Mouse (Mus musculus) CH12.LX (cell line): Measurements from ENCODE around the gene Arpc1a. TPM values are rescaled to one million over a fixed set of nuclear protein-coding genes. Genes with fewer than 3 reads are reported as not detected.
"Not testable (repeated sequence)": the region's sequence is repeated elsewhere in the genome, so short reads cannot be mapped to it uniquely, and the experiment has no call there.

ENCODE experiments used
- DNase-seq: peaks from one replicate; pipeline ENCODE4 v3.0.0-alpha.2; 2013; ENCODE audit errors: extremely low read depth
- H3K27ac ChIP-seq: 2 replicates; pipeline ENCODE4 v1.5.1; 2012; ENCODE audit warnings: low read depth, mild to moderate bottlenecking, control low read depth, moderate library complexity; ENCODE audit not compliant: insufficient read depth
- H3K27me3 ChIP-seq: replicated peaks from 2 replicates; pipeline ENCODE3; 2012; ENCODE audit warnings: inconsistent platforms
- H3K36me3 ChIP-seq, 2 experiments: replicated peaks in 1 of 2; 2 replicates each; pipeline versions ENCODE3 to v1.6.1; 2012; ENCODE audit warnings: inconsistent platforms in 1 of 2, low read length in 1 of 2, mild to moderate bottlenecking in 1 of 2, mixed read lengths in 1 of 2, moderate library complexity in 1 of 2; ENCODE audit not compliant: control insufficient read depth in 1 of 2, insufficient read depth in 1 of 2
- H3K4me1 ChIP-seq, 2 experiments: 2 replicates each; pipeline ENCODE4 v1.6.1; 2012; ENCODE audit warnings: inconsistent platforms in 1 of 2, moderate library complexity in 1 of 2; ENCODE audit not compliant: insufficient read depth in 2 of 2, control insufficient read depth in 1 of 2
- H3K4me2 ChIP-seq: 2 replicates; pipeline ENCODE4 v1.6.1; 2012; ENCODE audit warnings: low read depth, mild to moderate bottlenecking, control low read depth; ENCODE audit not compliant: poor library complexity, insufficient read depth, severe bottlenecking
- H3K4me3 ChIP-seq, 3 experiments: fragments of 150-350 bp in 1 of 3; sonication (generic) in 1 of 3; replicated peaks in 1 of 3; 2 replicates each; pipeline versions ENCODE3 to v1.5.1; 2011 to 2012; ENCODE audit warnings: low read depth in 2 of 3, low read length in 2 of 3, mild to moderate bottlenecking in 2 of 3, moderate library complexity in 2 of 3, control low read depth in 1 of 3, improper control_type of control experiment in 1 of 3, inconsistent platforms in 1 of 3, mixed read lengths in 1 of 3; ENCODE audit not compliant: poor library complexity in 1 of 3
- H3K79me2 ChIP-seq: replicated peaks from 2 replicates; pipeline ENCODE4 v1.6.1; 2012; ENCODE audit warnings: mild to moderate bottlenecking, moderate library complexity; ENCODE audit not compliant: control insufficient read depth, poor library complexity, insufficient read depth, severe bottlenecking; ENCODE audit errors: extremely low read depth
- H3K9ac ChIP-seq: 2 replicates; pipeline ENCODE4 v1.6.1; 2012; ENCODE audit warnings: low read depth, mild to moderate bottlenecking, control low read depth, moderate library complexity; ENCODE audit not compliant: insufficient read depth
- H3K9me3 ChIP-seq: replicated peaks from 2 replicates; pipeline ENCODE3; 2012; ENCODE audit warnings: low read length, inconsistent platforms, mixed read lengths
- BHLHE40 ChIP-seq: IDR thresholded peaks from 2 replicates; pipeline ENCODE4 v1.6.1; 2011; ENCODE audit warnings: mild to moderate bottlenecking, low read depth, low read length, improper control_type of control experiment
- CHD1 ChIP-seq: IDR thresholded peaks from 2 replicates; pipeline ENCODE4 v1.6.1; 2012; ENCODE audit warnings: low read depth, low read length, improper control_type of control experiment, inconsistent platforms
- CTCF ChIP-seq, 2 experiments: IDR thresholded peaks in 1 of 2; conservative IDR thresholded peaks in 1 of 2; 2 replicates each; pipeline ENCODE4 v1.5.1; 2011 to 2012; ENCODE audit warnings: low read depth in 2 of 2, low read length in 2 of 2, improper control_type of control experiment in 1 of 2, inconsistent platforms in 1 of 2, mild to moderate bottlenecking in 1 of 2, moderate library complexity in 1 of 2
- E2F4 ChIP-seq: IDR thresholded peaks from 2 replicates; pipeline ENCODE4 v1.6.1; 2011; ENCODE audit warnings: low read depth, low read length, improper control_type of control experiment; ENCODE audit not compliant: insufficient replicate concordance
- ELF1 ChIP-seq: IDR thresholded peaks from 2 replicates; pipeline ENCODE4 v1.6.1; 2014; ENCODE audit warnings: low read depth, mild to moderate bottlenecking, inconsistent platforms, low read length, improper control_type of control experiment
- GABPA ChIP-seq: IDR thresholded peaks from 2 replicates; pipeline ENCODE4 v1.6.1; 2012; ENCODE audit warnings: low read depth, low read length, improper control_type of control experiment, inconsistent platforms; ENCODE audit not compliant: insufficient replicate concordance
- HCFC1 ChIP-seq: IDR thresholded peaks from 2 replicates; pipeline ENCODE4 v1.6.1; 2012; ENCODE audit warnings: low read depth, mild to moderate bottlenecking, inconsistent platforms, low read length, improper control_type of control experiment
- MAFK ChIP-seq: IDR thresholded peaks from 2 replicates; pipeline ENCODE4 v1.6.1; 2011; ENCODE audit warnings: low read length, improper control_type of control experiment; ENCODE audit not compliant: insufficient replicate concordance
- MXI1 ChIP-seq: IDR thresholded peaks from 2 replicates; pipeline ENCODE4 v1.6.1; 2011; ENCODE audit warnings: mild to moderate bottlenecking, low read depth, low read length, improper control_type of control experiment
- POLR2A ChIP-seq: IDR thresholded peaks from 2 replicates; pipeline ENCODE4 v1.6.1; 2011; ENCODE audit warnings: low read depth, mild to moderate bottlenecking, improper control_type of control experiment, low read length
- RAD21 ChIP-seq: IDR thresholded peaks from 2 replicates; pipeline ENCODE4 v1.6.1; 2011; ENCODE audit warnings: low read depth, mild to moderate bottlenecking, low read length, improper control_type of control experiment, moderate library complexity
- SMC3 ChIP-seq: IDR thresholded peaks from 2 replicates; pipeline ENCODE4 v1.6.1; 2011; ENCODE audit warnings: low read depth, low read length, improper control_type of control experiment
- TCF12 ChIP-seq: IDR thresholded peaks from 2 replicates; pipeline ENCODE4 v1.6.1; 2014; ENCODE audit warnings: low read depth, mild to moderate bottlenecking, inconsistent platforms, low read length, improper control_type of control experiment
- UBTF ChIP-seq: IDR thresholded peaks from 2 replicates; pipeline ENCODE4 v1.6.1; 2012; ENCODE audit warnings: low read depth, mild to moderate bottlenecking, inconsistent platforms, low read length, improper control_type of control experiment, moderate library complexity
- ZC3H11A ChIP-seq: IDR thresholded peaks from 2 replicates; pipeline ENCODE4 v1.6.1; 2012; ENCODE audit warnings: low read depth, mild to moderate bottlenecking, inconsistent platforms, low read length, improper control_type of control experiment
- ZKSCAN1 ChIP-seq: IDR thresholded peaks from 2 replicates; pipeline ENCODE4 v1.6.1; 2012; ENCODE audit warnings: low read depth, inconsistent platforms, low read length, improper control_type of control experiment, borderline replicate concordance
- ZMIZ1 ChIP-seq: IDR thresholded peaks from 2 replicates; pipeline ENCODE4 v1.6.1; 2012; ENCODE audit warnings: low read depth, mild to moderate bottlenecking, inconsistent platforms, low read length, improper control_type of control experiment
- ZNF384 ChIP-seq: IDR thresholded peaks from 2 replicates; pipeline ENCODE4 v1.6.1; 2012; ENCODE audit warnings: low read depth, low read length, improper control_type of control experiment, inconsistent platforms
- dilution Hi-C: fragments of 300-500 bp; cut with MboI; formaldehyde crosslinking; loops from 2 replicates; pipeline ENCODE4 v1.14.3; 2020; ENCODE audit warnings: low sequenced_read_pairs; ENCODE audit not compliant: extremely low pct_unique_long_range_greater_than_20kb, extremely low pct_ligation_motif_present
- in situ Hi-C: fragments of 300-500 bp; cut with MboI; formaldehyde crosslinking; loops from 3 replicates; pipeline ENCODE4 v1.14.3; 2019; ENCODE audit warnings: low sequenced_read_pairs, low pct_ligation_motif_present, low pct_unique_long_range_greater_than_20kb, mixed read lengths
- polyA plus RNA-seq: library from polyadenylated mRNA; unstranded; fragments of >175 nt; gene quantifications from 2 replicates; pipeline ENCODE4 v1.2.1, GENCODE M21; 2012; ENCODE audit warnings: low read depth; ENCODE audit not compliant: insufficient read length
- total RNA-seq, 2 experiments: library from RNA; depleted of rRNA; stranded (reverse); fragments of 300-350 nt in 1 of 2; fragments of >200 nt in 1 of 2; gene quantifications; 2 replicates each; pipeline ENCODE4 v1.2.3; 2012 to 2014

The Arpc1a gene
- total and polyA plus RNA-seq, 3 experiments: 59.2 to 83.2 (median 59.5) TPM

DNA sequence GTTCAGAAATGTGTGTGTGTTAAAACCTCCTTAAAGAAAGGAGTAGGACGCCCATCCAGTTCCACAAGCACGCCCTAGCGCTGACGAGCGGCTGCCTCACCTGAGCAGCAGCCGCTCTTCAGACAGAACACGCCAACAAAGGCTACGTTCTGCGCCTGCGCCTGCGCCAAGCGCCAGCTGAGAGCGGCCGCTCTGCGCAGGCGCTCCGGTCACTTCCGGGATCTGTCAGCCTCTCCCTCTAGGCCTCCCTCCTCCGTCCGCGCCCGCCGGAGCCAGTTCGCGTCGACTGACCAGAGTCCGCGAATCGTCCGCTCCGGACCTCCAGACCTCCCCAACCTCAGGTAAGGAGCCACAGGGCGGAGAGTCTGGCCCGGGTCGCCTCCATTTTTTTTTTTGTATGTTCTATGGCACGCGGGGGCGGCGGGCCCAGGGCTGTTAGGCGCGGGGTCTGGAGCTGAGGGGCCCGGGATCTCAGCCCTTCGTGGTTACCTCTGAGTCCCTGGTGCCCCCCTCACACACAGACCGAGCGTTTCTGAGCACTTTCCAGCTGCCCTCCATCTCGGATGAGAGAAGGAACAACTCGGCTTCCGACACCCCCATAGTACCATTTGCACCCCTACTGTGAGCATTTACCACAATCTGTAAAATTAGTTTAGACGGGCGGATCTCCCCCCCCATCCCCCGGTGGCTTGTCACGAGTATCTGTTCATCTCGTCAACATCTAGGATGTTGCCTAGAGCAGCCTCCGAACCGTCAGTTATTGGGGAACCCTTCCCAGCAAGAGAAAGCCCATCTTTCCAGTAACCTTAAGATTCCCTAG lies at the start of gene Arpc1a, which contains the start of gene Kpna7 (continued):
- TF ChIP-seq MAFK: no peak

DNA sequence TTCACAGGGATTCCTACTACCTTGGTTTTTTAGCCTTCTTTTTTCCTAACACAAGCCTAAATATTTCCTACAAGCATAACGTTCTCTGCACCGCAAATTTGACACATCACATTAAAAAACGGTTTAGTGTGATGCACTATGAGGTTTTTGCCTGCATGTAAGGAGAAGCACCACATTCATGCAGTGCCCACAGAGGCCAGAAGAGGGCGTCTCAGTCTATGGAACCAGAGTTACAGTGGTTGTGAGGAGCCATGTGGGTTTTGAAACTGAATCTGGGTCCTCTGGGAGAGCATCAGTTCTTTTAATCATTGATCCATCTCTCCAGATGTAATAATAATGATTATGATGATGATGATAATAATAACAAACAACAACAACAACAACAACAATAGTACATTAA lies 42.0 kb upstream of the Arpc1a start:
- dilution Hi-C loops (no loop called here), in situ Hi-C loops (no loop called here)
- no peak overlapping the region for H3K4me3 ChIP-seq
- H3K4me1 ChIP-seq: no peaks in the 10 kb centered on the region
- DNase-seq: peak; percentile 45
- no peaks in the 10 kb centered on the region for H3K27me3 ChIP-seq
- TF ChIP-seq E2F4 (no peak), RAD21 (peak; percentile 38), POLR2A (no peak), ZNF384 (no peak), SMC3 (peak; percentile 34; the same call in 1 of the 2 replicates), GABPA (no peak), MXI1 (no peak), CHD1 (no peak), HCFC1 (no peak), ZKSCAN1 (no peak), BHLHE40 (no peak), ZC3H11A (no peak), ZMIZ1 (no peak), ELF1 (no peak), MAFK (no peak), TCF12 (no peak), CTCF (conservative IDR thresholded peaks at IDR 0.05 in 1 of 2, IDR thresholded peaks at IDR 0.05 in 1 of 2; ENCODE audit: low read depth in 2 of 2, low read length in 2 of 2) (peak; percentile 40 to 56; a peak in 3 of 4 replicates), UBTF (no peak)
- H3K36me3 ChIP-seq: no peaks in the 10 kb centered on the region
- no peaks in the 10 kb centered on the region for H3K9me3 ChIP-seq
- no peak overlapping the region for H3K9ac ChIP-seq
- no peak overlapping the region for H3K4me2 ChIP-seq
- H3K79me2 ChIP-seq: no peaks in the 10 kb centered on the region
- no peak overlapping the region for H3K27ac ChIP-seq

DNA sequence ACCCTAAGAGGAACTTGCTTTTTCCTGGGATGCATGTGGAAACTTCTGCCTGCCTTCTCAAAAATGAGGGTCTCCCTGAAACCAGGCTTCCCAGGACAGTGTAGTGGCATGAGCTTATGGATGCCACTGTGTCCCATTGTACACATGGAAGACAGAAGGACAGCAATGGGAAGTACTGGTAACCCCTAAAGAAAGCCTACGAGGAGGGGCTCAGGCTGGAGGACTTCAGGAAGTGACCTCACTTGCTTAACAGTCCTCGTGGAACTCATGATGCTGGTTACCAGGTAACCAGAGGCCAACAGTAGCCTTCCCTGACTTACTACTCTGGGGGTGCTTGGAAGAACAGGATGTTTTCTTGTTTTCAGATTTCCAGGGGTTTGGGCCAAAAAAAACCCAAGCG lies 40.9 kb upstream of the Arpc1a start, which contains the start of gene 1700018F24Rik:
TSS of gene 1700018F24Rik (plus strand) at position 301 of the 400 bp plus-strand sequence.
- in situ Hi-C loops, H3K4me2 ChIP-seq, H3K4me1 ChIP-seq, H3K27ac ChIP-seq, dilution Hi-C loops, H3K27me3 ChIP-seq, H3K9ac ChIP-seq, H3K9me3 ChIP-seq, H3K4me3 ChIP-seq, DNase-seq, H3K79me2 ChIP-seq, H3K36me3 ChIP-seq: not testable (repeated sequence)

DNA sequence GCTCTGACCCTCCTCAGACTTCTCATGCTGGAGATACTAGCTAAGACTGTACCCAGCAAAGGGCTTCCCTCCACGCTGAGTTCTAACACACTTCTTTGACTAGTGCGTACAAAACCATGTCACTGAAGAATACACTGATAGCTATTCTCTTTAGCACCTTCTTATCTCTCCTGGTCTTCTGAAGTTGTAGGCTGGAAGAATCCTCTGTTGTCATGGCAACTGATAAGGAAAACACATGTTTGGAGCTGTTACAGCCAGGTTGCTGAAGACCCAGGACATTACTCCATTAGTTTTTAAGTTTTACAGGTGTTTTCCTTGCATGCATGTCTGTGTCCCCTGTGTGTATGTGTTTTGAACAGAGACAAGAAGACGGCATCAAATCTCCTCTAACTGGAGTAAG lies 29.4 kb upstream of the Arpc1a start:
- H3K36me3 ChIP-seq, H3K4me2 ChIP-seq, DNase-seq, dilution Hi-C loops, in situ Hi-C loops, H3K9ac ChIP-seq, H3K27ac ChIP-seq, H3K9me3 ChIP-seq, H3K79me2 ChIP-seq, H3K27me3 ChIP-seq, H3K4me3 ChIP-seq: not testable (repeated sequence)
- H3K4me1 ChIP-seq: peaks cover 0 to 12% of the 10 kb centered on the region in 2 experiments; a peak in 2 of 4 replicates
